Mouse (Mus musculus) thymus, postnatal 25 days (tissue): ENCODE results near the gene Robo2.
"Not testable (repeated sequence)": the region's sequence is repeated elsewhere in the genome, so short reads cannot be mapped to it uniquely, and the experiment has no call there.

Source experiments
- DNase-seq: peaks from one replicate; pipeline ENCODE4 v3.0.0; 2022

Robo2 gene

DNA sequence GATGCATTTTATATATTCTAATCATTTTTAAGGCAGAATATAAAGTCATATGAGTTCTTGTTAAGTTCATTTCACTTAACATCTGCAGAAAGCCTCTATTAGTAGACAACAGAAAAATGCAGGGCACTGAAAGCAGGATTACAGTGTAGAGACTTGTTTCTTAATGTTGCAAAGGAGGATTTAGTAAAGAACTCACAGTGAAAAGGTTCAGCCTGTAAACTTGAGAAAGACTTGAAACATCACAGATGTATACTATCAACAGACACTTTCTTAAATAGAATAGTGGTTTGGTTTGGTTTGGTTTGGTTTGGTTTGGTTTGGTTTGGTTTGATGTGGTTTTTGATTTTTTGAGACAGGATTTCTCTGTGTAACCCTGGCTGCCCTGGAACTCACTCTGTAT is 349.7 kb downstream of the Robo2 start:
- no peak for DNase-seq

- no peak for DNase-seq
Measured at GRCm38 (mm10) chr16:74061479-74061878, 350.1 kb downstream of the Robo2 start.

DNA sequence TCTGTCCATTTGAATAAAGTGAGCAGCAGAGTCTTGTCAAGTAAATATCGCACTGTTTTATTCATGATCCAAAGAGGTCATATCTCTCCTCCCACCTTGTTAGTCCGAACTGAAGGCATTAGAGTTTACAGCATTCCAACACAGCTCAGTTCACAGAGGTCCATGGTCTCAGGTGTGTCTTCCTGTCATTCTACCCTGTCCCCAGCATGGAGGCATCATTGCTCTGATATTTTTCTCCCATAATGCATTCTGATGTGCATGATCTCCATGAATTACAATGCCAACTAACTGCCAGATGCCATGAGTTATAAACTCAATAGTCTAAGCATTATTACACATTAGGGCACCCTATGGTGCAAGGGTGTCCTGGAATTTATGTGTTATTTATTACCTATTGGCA is 354.7 kb downstream of the Robo2 start:
- no peak for DNase-seq

- no peak for DNase-seq
Measured at GRCm38 (mm10) chr16:74056210-74056609, 355.4 kb downstream of the Robo2 start.

GRCm38 (mm10) chr16:74055061-74055751 is 356.4 kb downstream of the Robo2 start:
- no peak for DNase-seq

DNA sequence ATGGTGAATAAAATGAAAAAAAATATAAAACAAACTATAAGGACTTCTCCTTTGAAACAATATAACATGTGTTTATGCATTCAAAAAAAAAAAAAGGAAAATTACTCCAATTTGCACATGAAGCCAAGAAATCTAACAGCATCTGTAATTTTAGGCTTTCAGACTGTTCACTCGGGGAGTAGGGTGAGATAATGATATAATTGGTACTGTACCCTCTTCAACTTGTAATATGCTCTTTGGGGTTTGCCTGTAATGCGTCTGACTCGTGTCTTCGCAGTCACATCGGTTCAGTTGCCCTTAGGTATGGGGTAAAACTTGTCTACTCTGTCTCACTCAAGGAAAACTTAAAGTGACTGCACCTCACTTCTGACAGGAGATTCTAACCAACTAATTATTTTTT is 362.2 kb downstream of the Robo2 start:
- no peak for DNase-seq

DNA sequence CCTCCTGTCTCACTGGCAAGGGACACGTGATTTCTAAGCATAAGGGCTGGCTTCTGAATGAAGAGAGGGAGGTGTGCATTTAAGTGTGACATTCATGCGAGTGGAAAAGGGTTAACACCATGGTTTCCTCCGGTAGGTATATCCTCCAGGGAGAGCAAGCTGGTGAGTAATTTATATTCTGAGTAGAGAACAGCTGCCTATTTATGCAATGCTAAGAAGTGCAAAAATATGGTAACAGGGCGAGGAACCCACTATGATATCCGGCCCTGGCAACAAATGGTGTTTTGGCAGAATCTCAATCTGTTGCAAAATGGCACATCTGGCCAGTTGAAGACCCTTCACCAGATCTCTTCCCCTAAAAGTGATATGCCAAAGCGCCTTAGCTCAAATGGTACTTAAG is 362.6 kb downstream of the Robo2 start:
- no peak for DNase-seq

DNA sequence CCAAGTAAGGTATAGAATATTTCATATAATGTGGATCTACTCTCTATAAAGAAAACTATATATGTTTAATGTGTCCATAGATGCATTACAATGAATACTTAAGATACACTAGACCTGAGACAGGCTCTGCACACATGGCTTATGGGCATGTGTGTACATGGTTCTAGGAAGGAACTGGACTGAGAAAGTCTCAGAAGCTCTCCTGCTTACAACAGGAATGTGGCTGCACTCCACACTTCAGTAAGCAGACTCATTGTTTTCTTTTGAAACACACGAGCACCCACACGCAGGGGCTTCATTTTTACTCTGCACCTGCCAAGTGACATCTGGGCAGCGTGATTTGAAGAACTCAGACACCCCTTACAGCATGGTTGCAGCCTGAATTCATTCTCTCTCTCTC is 364.4 kb downstream of the Robo2 start:
- no peak for DNase-seq

GRCm38 (mm10) chr16:74040797-74041196 is 370.8 kb downstream of the Robo2 start:
- not testable (repeated sequence) for DNase-seq

- no peak for DNase-seq
Measured at GRCm38 (mm10) chr16:74027822-74028221, 383.8 kb downstream of the Robo2 start.

- DNase-seq, result no peak
Measured at GRCm38 (mm10) chr16:74022281-74022978, 389.2 kb downstream of the Robo2 start.

DNA sequence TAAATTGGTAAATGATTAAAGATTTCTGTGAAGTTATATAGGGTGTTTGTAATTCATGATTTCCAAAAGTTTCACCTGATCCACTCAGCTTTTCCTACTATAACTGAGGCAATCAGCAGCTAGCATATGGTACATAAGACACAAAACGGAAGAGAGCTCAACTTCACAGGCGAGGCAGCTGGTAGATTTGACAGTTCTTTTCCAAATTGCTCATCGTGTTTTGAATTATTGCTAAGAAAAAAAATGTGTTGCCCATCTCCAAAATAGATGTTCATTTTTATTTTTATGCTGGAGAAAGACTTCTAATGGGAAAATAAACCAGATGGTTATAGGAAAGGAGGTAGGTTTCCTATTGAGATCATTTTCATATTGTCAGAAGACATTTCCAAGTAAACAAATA is 405.9 kb downstream of the Robo2 start:
- no peak for DNase-seq

- no peak for DNase-seq
Measured at GRCm38 (mm10) chr16:74001331-74001730, 410.3 kb downstream of the Robo2 start.

DNA sequence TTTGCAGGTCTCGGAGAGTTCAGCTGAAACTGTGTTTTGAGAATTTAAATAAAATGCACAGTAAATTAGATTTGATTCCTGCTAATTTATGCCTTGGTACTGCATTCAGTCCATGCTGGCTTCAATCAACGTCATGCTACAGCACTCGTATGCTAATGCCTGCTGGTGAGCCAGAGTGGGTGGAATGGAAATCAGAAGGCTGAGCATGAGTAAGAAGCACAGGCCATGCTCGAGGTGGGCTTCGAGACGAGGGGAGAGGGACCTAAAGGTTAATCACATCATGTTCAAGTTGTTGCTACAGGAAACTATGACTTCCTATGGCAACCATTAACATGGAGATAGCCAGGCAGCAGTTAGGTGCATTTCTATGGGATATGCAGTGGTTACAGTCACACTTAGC is 420.4 kb downstream of the Robo2 start:
- DNase-seq, result no peak

DNA sequence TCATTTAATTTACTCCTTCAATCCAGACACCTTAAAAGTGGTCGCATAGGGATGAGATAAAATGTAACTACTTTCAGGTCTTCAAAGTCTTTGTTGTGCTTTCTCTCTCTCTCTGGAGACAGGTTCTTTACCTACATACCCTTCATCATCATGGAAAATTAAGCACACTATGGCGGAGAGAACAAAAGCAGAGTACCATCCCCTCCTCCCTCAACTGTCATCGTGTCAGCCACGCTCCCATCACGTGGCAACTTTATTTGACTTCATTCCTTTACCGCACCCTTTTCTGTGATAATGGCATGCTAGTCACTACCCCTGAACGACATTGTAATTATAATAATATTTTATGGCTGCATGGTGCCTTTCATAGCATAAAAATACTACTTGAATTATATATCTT is 442.1 kb downstream of the Robo2 start:
- no peak for DNase-seq

DNA sequence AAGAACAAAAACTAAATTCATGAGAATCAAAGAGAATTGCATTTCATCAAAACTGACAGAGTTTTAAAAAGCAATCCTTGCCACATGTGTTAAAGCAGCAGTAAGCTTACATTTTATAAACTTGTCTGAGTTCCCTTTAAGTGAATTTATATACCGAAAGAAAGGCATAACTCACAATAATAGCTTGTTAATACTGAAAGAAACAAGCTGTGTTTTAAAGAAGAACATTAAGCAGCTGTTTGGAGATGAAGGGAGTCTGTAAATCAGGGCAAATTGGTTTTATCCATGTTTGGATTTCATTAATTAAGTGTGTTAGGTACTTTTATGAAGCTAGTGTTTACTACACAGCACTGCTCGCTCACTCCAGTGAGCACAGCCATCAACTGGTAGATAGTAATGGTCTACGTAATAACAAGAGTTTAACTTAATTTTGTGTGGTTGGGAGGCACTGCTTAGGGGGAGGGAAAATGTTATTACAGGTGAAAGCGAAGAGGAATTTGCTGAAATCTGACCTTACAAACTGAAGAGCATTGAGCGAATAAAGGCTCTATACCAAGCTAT is 447.2 kb downstream of the Robo2 start:
- DNase-seq, result no peak

DNA sequence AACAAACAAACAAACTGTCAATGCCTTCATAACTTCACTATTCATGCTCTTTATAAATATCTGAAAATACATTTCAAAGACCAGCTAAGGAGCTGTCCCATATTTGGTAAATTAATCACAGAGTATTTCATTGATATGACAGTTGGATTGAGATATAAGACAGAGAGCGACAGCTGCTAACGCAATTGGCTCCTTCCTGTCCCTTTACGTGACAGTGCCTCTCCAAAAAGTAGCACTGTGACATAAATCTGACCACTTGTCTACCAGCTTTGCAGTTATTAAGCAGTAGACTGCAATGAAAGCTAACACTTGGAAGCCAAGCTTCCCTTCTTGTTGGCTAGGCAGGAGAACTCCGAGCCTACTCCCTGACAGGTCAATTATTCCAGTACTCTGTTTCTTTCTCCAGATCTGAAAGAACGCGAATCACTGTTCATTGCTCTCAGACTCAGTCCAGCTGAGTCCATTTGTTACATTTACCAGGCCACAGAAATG is 452.1 kb downstream of the Robo2 start:
- no peak for DNase-seq

DNA sequence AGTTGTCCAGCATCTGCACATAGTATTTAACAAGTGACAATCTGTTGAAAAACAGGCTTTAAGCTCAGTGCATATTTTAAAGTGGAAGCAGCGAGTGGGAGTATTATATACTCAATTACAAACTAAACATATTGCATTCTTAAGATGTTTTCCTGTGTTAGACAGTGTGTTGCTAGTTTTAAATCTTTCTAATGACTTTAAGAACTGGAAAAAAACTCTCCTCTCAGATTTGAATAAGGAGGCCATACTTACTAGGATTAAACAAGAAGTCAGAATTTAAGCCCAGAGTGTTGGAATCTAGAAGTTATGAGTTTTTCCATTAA is 453.1 kb downstream of the Robo2 start:
- no peak for DNase-seq

GRCm38 (mm10) chr16:73957675-73958523 is 453.7 kb downstream of the Robo2 start:
- DNase-seq, result no peak

DNA sequence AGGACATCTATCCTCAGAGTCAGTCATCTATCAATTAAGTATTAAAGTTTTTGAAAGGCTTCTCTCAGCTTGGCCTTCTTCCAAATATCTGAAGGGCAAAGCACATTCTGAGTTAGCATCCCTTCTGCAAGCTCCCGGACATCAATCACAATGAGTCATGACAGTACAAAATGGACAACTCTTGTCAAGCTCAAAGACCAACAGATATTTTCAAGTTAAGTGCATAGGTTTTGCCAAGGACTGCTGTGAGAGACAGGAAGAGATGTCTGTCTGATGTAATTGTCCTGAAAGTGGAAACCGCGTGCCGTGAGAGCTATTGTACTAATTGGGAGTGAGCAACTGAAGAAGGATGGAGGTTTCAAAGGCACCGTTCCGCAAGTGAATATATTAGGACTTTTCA is 465.5 kb downstream of the Robo2 start:
- no peak for DNase-seq

- DNase-seq, result no peak
Measured at GRCm38 (mm10) chr16:73940211-73940541, 471.4 kb downstream of the Robo2 start.

DNA sequence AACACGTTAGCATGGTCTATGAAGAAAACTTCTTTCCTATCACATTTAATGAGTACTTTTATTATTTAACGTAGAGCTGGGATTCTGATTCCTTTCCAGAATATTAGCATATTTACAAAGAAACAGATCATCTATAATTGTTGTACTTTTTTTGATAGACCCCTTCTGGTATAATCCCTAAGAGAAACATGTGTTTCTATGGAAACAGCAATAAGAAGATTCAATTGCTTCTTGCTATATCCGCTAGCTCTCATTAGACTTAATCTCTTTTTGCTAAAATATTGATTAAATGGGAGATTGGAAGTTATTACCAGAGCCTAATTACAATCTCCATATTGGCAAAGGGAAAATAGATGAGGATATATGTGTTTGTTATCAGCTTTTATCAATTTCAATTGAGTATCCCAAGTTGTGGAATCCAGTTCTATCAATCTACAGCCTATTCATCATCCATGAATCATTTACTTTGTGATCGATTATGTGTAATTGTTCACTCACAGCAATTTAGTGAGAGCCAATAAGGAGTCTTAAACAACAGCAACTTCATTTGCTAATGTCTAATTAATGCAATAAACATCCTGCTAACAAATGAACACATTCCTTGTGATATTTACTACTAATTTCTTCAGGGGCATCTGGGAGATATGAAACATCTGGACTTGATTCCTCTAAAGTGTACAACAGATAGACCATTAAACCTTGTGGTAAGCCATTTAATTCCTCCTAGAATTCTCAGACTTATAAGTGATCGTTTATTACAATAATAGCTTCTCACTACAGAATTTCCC is 472.0 kb downstream of the Robo2 start:
- DNase-seq, result no peak

- no peak for DNase-seq
Measured at GRCm38 (mm10) chr16:73930323-73930722, 481.3 kb downstream of the Robo2 start.
